Mouse (Mus musculus): ENCODE measurements at regions not wholly inside any gene's neighbourhood (a gene's known extent, or its start where the extent isn't known, plus 50 kb on each side); places are given as distances from the start of the nearest gene placed in this dataset.

- TF ChIP-seq CTCF (IDR thresholded peaks at IDR 0.05; ENCODE audit: low read depth), result no peak
- Histone ChIP-seq H3K9me3 (ENCODE audit: low read length) (no peaks in the 10 kb centered on the region), H3K4me3 (ENCODE audit: low read length) (no peak overlapping the region), H3K36me3 (ENCODE audit: insufficient read depth, low read length) (no peaks in the 10 kb centered on the region), H3K27me3 (ENCODE audit: insufficient read depth, low read length) (no peaks in the 10 kb centered on the region), H3K27ac (no peak overlapping the region), H3K4me1 (ENCODE audit: insufficient read depth, low read length) (no peaks in the 10 kb centered on the region), H3K9ac (replicated peaks; ENCODE audit: low read length) (no peak overlapping the region), H3K4me2 (ENCODE audit: low read depth, low read length) (no peak overlapping the region)
- 73% methylated on average over 6 of the region's 6 CpGs for WGBS
- DNase-seq (ENCODE audit: low spot score), result no peak
- ATAC-seq, result no peak
Measured at GRCm38 (mm10) chr1:42532908-42533307, 162.7 kb upstream of the Pou3f3 start.

- Histone ChIP-seq H3K9ac (replicated peaks; ENCODE audit: low read length) (peak overlapping the region; percentile 33), H3K4me2 (ENCODE audit: low read depth, low read length) (peak overlapping the region; percentile 59), H3K4me1 (ENCODE audit: insufficient read depth, low read length) (peaks cover 14% of the 10 kb centered on the region; the same call in 1 of the 2 replicates), H3K27ac (peak overlapping the region; percentile 78), H3K27me3 (ENCODE audit: insufficient read depth, low read length) (no peaks in the 10 kb centered on the region), H3K4me3 (ENCODE audit: low read length) (peak overlapping the region; percentile 28), H3K36me3 (ENCODE audit: insufficient read depth, low read length) (no peaks in the 10 kb centered on the region), H3K9me3 (ENCODE audit: low read length) (no peaks in the 10 kb centered on the region)
- WGBS, result 9% methylated on average over 18 of the region's 18 CpGs
- TF ChIP-seq CTCF (IDR thresholded peaks at IDR 0.05; ENCODE audit: low read depth), result no peak
- ATAC-seq, result peak; percentile 84
- DNase-seq (ENCODE audit: low spot score), result peak; percentile 80
Measured at GRCm38 (mm10) chr1:42539066-42539539, 156.5 kb upstream of the Pou3f3 start.

- TF ChIP-seq CTCF (IDR thresholded peaks at IDR 0.05; ENCODE audit: low read depth), result no peak
- no peaks in the 10 kb centered on the region for H3K36me3 ChIP-seq (ENCODE audit: insufficient read depth, low read length)
- H3K9ac ChIP-seq (replicated peaks; ENCODE audit: low read length), result peak overlapping the region; percentile 33
- H3K9me3 ChIP-seq (ENCODE audit: low read length), result no peaks in the 10 kb centered on the region
- ATAC-seq (peak; percentile 58), DNase-seq (ENCODE audit: low spot score) (peak; percentile 74)
- peak overlapping the region; percentile 78 for H3K27ac ChIP-seq
- H3K4me1 ChIP-seq (ENCODE audit: insufficient read depth, low read length), result peaks cover 14% of the 10 kb centered on the region; the same call in 1 of the 2 replicates
- H3K27me3 ChIP-seq (ENCODE audit: insufficient read depth, low read length), result no peaks in the 10 kb centered on the region
- peak overlapping the region; percentile 59 for H3K4me2 ChIP-seq (ENCODE audit: low read depth, low read length)
- 16% methylated on average over 26 of the region's 26 CpGs for WGBS
- H3K4me3 ChIP-seq (ENCODE audit: low read length), result peak overlapping the region; percentile 28
Measured at GRCm38 (mm10) chr1:42539541-42540520, 155.7 kb upstream of the Pou3f3 start.

DNA sequence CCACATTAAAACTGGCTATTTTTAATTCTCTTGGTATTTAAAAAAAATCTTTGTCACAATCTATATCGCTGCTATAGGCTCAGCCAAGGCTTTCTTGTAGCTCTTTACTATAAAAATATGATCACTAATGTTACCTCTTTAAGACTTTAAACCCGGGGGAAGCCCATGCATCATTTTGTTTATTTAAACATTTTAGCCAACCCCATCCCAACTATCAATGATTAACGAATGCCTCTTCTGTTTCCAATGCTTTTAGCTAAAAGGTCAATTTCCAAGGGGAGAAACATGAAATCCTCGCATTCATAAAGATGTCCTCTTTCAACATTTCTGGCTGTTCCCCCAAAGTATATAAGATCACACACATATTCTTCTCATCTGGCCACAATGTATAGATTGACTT, 153.6 kb upstream of the Pou3f3 start:
- ATAC-seq (no peak), DNase-seq (ENCODE audit: low spot score) (no peak)
- TF ChIP-seq CTCF (IDR thresholded peaks at IDR 0.05; ENCODE audit: low read depth), result no peak
- peaks cover 14% of the 10 kb centered on the region; the same call in 1 of the 2 replicates for H3K4me1 ChIP-seq (ENCODE audit: insufficient read depth, low read length)
- no peak overlapping the region for H3K4me2 ChIP-seq (ENCODE audit: low read depth, low read length)
- H3K4me3 ChIP-seq (ENCODE audit: low read length), result no peak overlapping the region
- H3K27me3 ChIP-seq (ENCODE audit: insufficient read depth, low read length), result no peaks in the 10 kb centered on the region
- H3K9ac ChIP-seq (replicated peaks; ENCODE audit: low read length), result no peak overlapping the region
- H3K27ac ChIP-seq, result no peak overlapping the region
- H3K9me3 ChIP-seq (ENCODE audit: low read length), result no peaks in the 10 kb centered on the region
- 84% methylated on average over 4 of the region's 4 CpGs for WGBS
- H3K36me3 ChIP-seq (ENCODE audit: insufficient read depth, low read length), result no peaks in the 10 kb centered on the region

DNA sequence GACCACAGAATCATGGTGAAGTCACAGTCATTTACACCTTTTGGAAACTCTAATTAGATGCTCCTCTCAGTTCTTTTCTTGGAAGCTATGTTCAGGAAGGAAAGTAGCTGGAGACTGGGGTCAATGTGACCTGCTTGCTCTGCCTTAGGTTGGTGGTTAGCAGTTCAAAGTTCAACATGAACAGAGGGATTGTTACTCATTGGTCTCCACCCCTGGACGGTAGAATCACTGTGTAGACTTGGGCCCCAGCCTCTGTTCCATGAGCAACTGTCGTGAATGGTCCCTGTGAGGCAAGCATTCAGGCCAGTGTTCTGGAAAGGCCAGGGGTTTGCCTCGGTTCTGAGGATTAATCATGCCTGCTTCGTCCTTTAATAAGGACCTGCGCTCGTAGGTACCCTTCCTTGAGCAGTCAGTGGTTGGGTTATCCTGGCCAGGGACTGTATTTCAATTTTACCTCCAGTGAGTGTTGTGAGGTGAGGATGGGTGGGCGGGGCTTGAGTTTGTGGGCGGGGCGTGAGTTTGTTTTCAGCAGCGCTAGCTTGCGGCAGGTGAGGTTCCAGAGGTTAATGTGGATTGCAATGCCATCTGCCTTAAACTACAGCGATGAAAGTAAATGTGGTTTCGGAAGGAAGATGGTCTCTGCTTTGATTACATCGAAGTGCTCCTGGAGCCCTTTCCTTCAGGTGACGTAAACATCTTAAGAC, 152.6 kb upstream of the Pou3f3 start:
- H3K9me3 ChIP-seq (ENCODE audit: low read length), result no peaks in the 10 kb centered on the region
- peaks cover 14% of the 10 kb centered on the region; the same call in 1 of the 2 replicates for H3K4me1 ChIP-seq (ENCODE audit: insufficient read depth, low read length)
- ATAC-seq (no peak), DNase-seq (ENCODE audit: low spot score) (no peak)
- no peaks in the 10 kb centered on the region for H3K27me3 ChIP-seq (ENCODE audit: insufficient read depth, low read length)
- H3K27ac ChIP-seq, result no peak overlapping the region
- no peaks in the 10 kb centered on the region for H3K36me3 ChIP-seq (ENCODE audit: insufficient read depth, low read length)
- WGBS, result 54% methylated on average over 15 of the region's 15 CpGs
- TF ChIP-seq CTCF (IDR thresholded peaks at IDR 0.05; ENCODE audit: low read depth), result no peak
- H3K4me3 ChIP-seq (ENCODE audit: low read length), result no peak overlapping the region
- H3K9ac ChIP-seq (replicated peaks; ENCODE audit: low read length), result no peak overlapping the region
- no peak overlapping the region for H3K4me2 ChIP-seq (ENCODE audit: low read depth, low read length)

- H3K4me1 ChIP-seq (ENCODE audit: insufficient read depth, low read length), result no peaks in the 10 kb centered on the region
- H3K27ac ChIP-seq, result no peak overlapping the region
- no peak overlapping the region for H3K4me2 ChIP-seq (ENCODE audit: low read depth, low read length)
- no peak for TF ChIP-seq CTCF (IDR thresholded peaks at IDR 0.05; ENCODE audit: low read depth)
- DNase-seq (ENCODE audit: low spot score), result no peak
- no peak overlapping the region for H3K4me3 ChIP-seq (ENCODE audit: low read length)
- WGBS, result 85% methylated on average over 3 of the region's 3 CpGs
- H3K9me3 ChIP-seq (ENCODE audit: low read length), result no peaks in the 10 kb centered on the region
- no peaks in the 10 kb centered on the region for H3K36me3 ChIP-seq (ENCODE audit: insufficient read depth, low read length)
- no peak for ATAC-seq
- no peak overlapping the region for H3K9ac ChIP-seq (replicated peaks; ENCODE audit: low read length)
- H3K27me3 ChIP-seq (ENCODE audit: insufficient read depth, low read length), result no peaks in the 10 kb centered on the region
Measured at GRCm38 (mm10) chr1:42546879-42547278, 148.7 kb upstream of the Pou3f3 start.
